Mouse (Mus musculus): Measurements from ENCODE around the gene Sergef. TPM values are rescaled to one million over a fixed set of nuclear protein-coding genes. Genes with fewer than 3 reads are reported as not detected.

Gene Sergef
- polyA plus RNA-seq, 1 experiment, result 7.5 TPM

GRCm38 (mm10) chr7:46504157-46504556 is 135.4 kb downstream of the Sergef start:
- no peaks in the 10 kb centered on the region for H3K27me3 ChIP-seq (ENCODE audit: control insufficient read depth, insufficient read depth, low read length)
- H3K27ac ChIP-seq (ENCODE audit: insufficient read depth, low read depth, low read length), result no peak overlapping the region
- no peaks in the 10 kb centered on the region for H3K36me3 ChIP-seq (ENCODE audit: control insufficient read depth, insufficient read depth, low read length)
- WGBS, result 39% methylated on average over 4 of the region's 4 CpGs
- no peak for TF ChIP-seq POLR2A (IDR thresholded peaks at IDR 0.05; ENCODE audit: low read depth, low read length)
- no peak for TF ChIP-seq CTCF (IDR thresholded peaks at IDR 0.05; ENCODE audit: extremely low read depth, insufficient read length, insufficient replicate concordance, low read depth, low read length)
- H3K4me1 ChIP-seq (ENCODE audit: control insufficient read depth, insufficient read depth, insufficient read length, low read length), result no peaks in the 10 kb centered on the region; the same call in 1 of the 2 replicates
- H3K4me3 ChIP-seq (ENCODE audit: low read depth, low read length), result no peak overlapping the region

- H3K4me3 ChIP-seq (ENCODE audit: low read depth, low read length), result no peak overlapping the region
- H3K4me1 ChIP-seq (ENCODE audit: control insufficient read depth, insufficient read depth, insufficient read length, low read length), result no peaks in the 10 kb centered on the region; the same call in 1 of the 2 replicates
- H3K27me3 ChIP-seq (ENCODE audit: control insufficient read depth, insufficient read depth, low read length), result no peaks in the 10 kb centered on the region
- H3K36me3 ChIP-seq (ENCODE audit: control insufficient read depth, insufficient read depth, low read length), result no peaks in the 10 kb centered on the region
- WGBS, result 82% methylated on average over 13 of the region's 13 CpGs
- no peak overlapping the region for H3K27ac ChIP-seq (ENCODE audit: insufficient read depth, low read depth, low read length)
- TF ChIP-seq POLR2A (IDR thresholded peaks at IDR 0.05; ENCODE audit: low read depth, low read length) (no peak), CTCF (IDR thresholded peaks at IDR 0.05; ENCODE audit: extremely low read depth, insufficient read length, insufficient replicate concordance, low read depth, low read length) (no peak)
Observed at GRCm38 (mm10) chr7:46502650-46503049, 137.0 kb downstream of the Sergef start.

- no peaks in the 10 kb centered on the region; the same call in 1 of the 2 replicates for H3K4me1 ChIP-seq (ENCODE audit: control insufficient read depth, insufficient read depth, insufficient read length, low read length)
- no peak for TF ChIP-seq CTCF (IDR thresholded peaks at IDR 0.05; ENCODE audit: extremely low read depth, insufficient read length, insufficient replicate concordance, low read depth, low read length)
- no peak for TF ChIP-seq POLR2A (IDR thresholded peaks at IDR 0.05; ENCODE audit: low read depth, low read length)
- 51% methylated on average over 2 of the region's 2 CpGs for WGBS
- no peak overlapping the region for H3K27ac ChIP-seq (ENCODE audit: insufficient read depth, low read depth, low read length)
- H3K36me3 ChIP-seq (ENCODE audit: control insufficient read depth, insufficient read depth, low read length), result no peaks in the 10 kb centered on the region
- H3K4me3 ChIP-seq (ENCODE audit: low read depth, low read length), result no peak overlapping the region
- no peaks in the 10 kb centered on the region for H3K27me3 ChIP-seq (ENCODE audit: control insufficient read depth, insufficient read depth, low read length)
Observed at GRCm38 (mm10) chr7:46501458-46501857, 138.1 kb downstream of the Sergef start.

- no peak for TF ChIP-seq CTCF (IDR thresholded peaks at IDR 0.05; ENCODE audit: extremely low read depth, insufficient read length, insufficient replicate concordance, low read depth, low read length)
- TF ChIP-seq POLR2A (IDR thresholded peaks at IDR 0.05; ENCODE audit: low read depth, low read length), result no peak
- Histone ChIP-seq H3K4me3 (ENCODE audit: low read depth, low read length) (no peak overlapping the region), H3K36me3 (ENCODE audit: control insufficient read depth, insufficient read depth, low read length) (no peaks in the 10 kb centered on the region), H3K27me3 (ENCODE audit: control insufficient read depth, insufficient read depth, low read length) (no peaks in the 10 kb centered on the region), H3K27ac (ENCODE audit: insufficient read depth, low read depth, low read length) (no peak overlapping the region), H3K4me1 (ENCODE audit: control insufficient read depth, insufficient read depth, insufficient read length, low read length) (no peaks in the 10 kb centered on the region; the same call in 1 of the 2 replicates)
- WGBS, result 85% methylated on average over 4 of the region's 4 CpGs
Observed at GRCm38 (mm10) chr7:46499561-46499960, 140.0 kb downstream of the Sergef start.

- WGBS, result 72% methylated on average over 14 of the region's 14 CpGs
- H3K4me3 ChIP-seq (ENCODE audit: low read depth, low read length), result no peak overlapping the region
- no peak overlapping the region for H3K27ac ChIP-seq (ENCODE audit: insufficient read depth, low read depth, low read length)
- no peaks in the 10 kb centered on the region for H3K36me3 ChIP-seq (ENCODE audit: control insufficient read depth, insufficient read depth, low read length)
- no peak for TF ChIP-seq CTCF (IDR thresholded peaks at IDR 0.05; ENCODE audit: extremely low read depth, insufficient read length, insufficient replicate concordance, low read depth, low read length)
- TF ChIP-seq POLR2A (IDR thresholded peaks at IDR 0.05; ENCODE audit: low read depth, low read length), result no peak
- H3K4me1 ChIP-seq (ENCODE audit: control insufficient read depth, insufficient read depth, insufficient read length, low read length), result no peaks in the 10 kb centered on the region
- no peaks in the 10 kb centered on the region for H3K27me3 ChIP-seq (ENCODE audit: control insufficient read depth, insufficient read depth, low read length)
Observed at GRCm38 (mm10) chr7:46492134-46492678, 147.4 kb downstream of the Sergef start.

- H3K27ac ChIP-seq (ENCODE audit: insufficient read depth, low read depth, low read length), result no peak overlapping the region
- no peaks in the 10 kb centered on the region for H3K36me3 ChIP-seq (ENCODE audit: control insufficient read depth, insufficient read depth, low read length)
- H3K4me3 ChIP-seq (ENCODE audit: low read depth, low read length), result no peak overlapping the region
- 75% methylated on average over 4 of the region's 4 CpGs for whole genome bisulfite sequencing
- H3K27me3 ChIP-seq (ENCODE audit: control insufficient read depth, insufficient read depth, low read length), result no peaks in the 10 kb centered on the region
- peaks cover 3% of the 10 kb centered on the region; the same call in 1 of the 2 replicates for H3K4me1 ChIP-seq (ENCODE audit: control insufficient read depth, insufficient read depth, insufficient read length, low read length)
- TF ChIP-seq POLR2A (IDR thresholded peaks at IDR 0.05; ENCODE audit: low read depth, low read length), result no peak
- TF ChIP-seq CTCF (IDR thresholded peaks at IDR 0.05; ENCODE audit: extremely low read depth, insufficient read length, insufficient replicate concordance, low read depth, low read length), result no peak
Observed at GRCm38 (mm10) chr7:46487354-46487753, 152.3 kb downstream of the Sergef start.

GRCm38 (mm10) chr7:46486761-46487160 is 152.8 kb downstream of the Sergef start:
- TF ChIP-seq CTCF (IDR thresholded peaks at IDR 0.05; ENCODE audit: extremely low read depth, insufficient read length, insufficient replicate concordance, low read depth, low read length) (no peak), POLR2A (IDR thresholded peaks at IDR 0.05; ENCODE audit: low read depth, low read length) (no peak)
- Histone ChIP-seq H3K4me3 (ENCODE audit: low read depth, low read length) (no peak overlapping the region), H3K4me1 (ENCODE audit: control insufficient read depth, insufficient read depth, insufficient read length, low read length) (peaks cover 8% of the 10 kb centered on the region; the same call in 1 of the 2 replicates), H3K27ac (ENCODE audit: insufficient read depth, low read depth, low read length) (no peak overlapping the region), H3K36me3 (ENCODE audit: control insufficient read depth, insufficient read depth, low read length) (no peaks in the 10 kb centered on the region), H3K27me3 (ENCODE audit: control insufficient read depth, insufficient read depth, low read length) (no peaks in the 10 kb centered on the region)
- WGBS, result 85% methylated on average over 5 of the region's 5 CpGs

All from small intestine, adult 2 months (tissue).